Mouse (Mus musculus) activated CD4-positive, CD25-positive, alpha-beta regulatory T cell, adult 4 months (primary cell): ENCODE measurements around the gene Card11. TPM values are rescaled to one million over a fixed set of nuclear protein-coding genes. Genes with fewer than 3 reads are reported as not detected.
A peak's percentile ranks its signal among the peaks of the same experiment; 100 is the strongest.

Source experiments
- ATAC-seq: one replicate; pipeline ENCODE4 v1.8.0; 2017
- polyA plus RNA-seq, 2 experiments: library from polyadenylated mRNA; unstranded; fragments of 100-300 nt; shearing (Covaris generic); gene quantifications; one replicate each; pipeline ENCODE4 v1.2.1; 2017

Card11 gene
- polyA plus RNA-seq, 2 experiments from 2014 or later: 35.9 to 55.7 TPM

- ATAC-seq: no peak
Measured at GRCm38 (mm10) chr5:140847300-140847729, 153.1 kb downstream of the Card11 start.

- ATAC-seq: no peak
Measured at GRCm38 (mm10) chr5:140841942-140842341, 158.4 kb downstream of the Card11 start.

- ATAC-seq: no peak
Measured at GRCm38 (mm10) chr5:140831064-140831431, 169.3 kb downstream of the Card11 start.

GRCm38 (mm10) chr5:140830314-140831063, 169.9 kb downstream of the Card11 start, which contains the start of gene Gna12:
Gene Gna12, minus strand, starts transcription at chr5:140830431.
- ATAC-seq: peak; percentile 98

DNA sequence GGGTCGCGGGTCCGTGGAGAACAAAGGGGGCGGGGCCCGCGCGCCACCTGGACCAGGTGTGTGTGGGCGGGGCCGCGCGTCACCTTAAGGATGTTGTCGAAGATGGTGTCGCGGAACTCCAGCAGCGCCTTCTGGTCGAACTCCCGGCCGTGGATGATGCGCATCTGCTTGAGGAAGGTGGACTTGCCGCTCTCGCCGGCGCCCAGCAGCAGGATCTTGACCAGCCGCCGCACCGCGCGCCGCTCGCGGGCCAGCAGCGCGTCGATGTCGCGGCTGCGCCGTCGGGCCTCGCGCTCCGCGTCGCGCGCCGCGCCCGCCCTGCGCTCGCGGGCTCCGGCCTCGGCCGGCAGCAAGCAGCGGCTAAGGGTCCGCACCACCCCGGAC, 170.5 kb downstream of the Card11 start:
- no peak for ATAC-seq

DNA sequence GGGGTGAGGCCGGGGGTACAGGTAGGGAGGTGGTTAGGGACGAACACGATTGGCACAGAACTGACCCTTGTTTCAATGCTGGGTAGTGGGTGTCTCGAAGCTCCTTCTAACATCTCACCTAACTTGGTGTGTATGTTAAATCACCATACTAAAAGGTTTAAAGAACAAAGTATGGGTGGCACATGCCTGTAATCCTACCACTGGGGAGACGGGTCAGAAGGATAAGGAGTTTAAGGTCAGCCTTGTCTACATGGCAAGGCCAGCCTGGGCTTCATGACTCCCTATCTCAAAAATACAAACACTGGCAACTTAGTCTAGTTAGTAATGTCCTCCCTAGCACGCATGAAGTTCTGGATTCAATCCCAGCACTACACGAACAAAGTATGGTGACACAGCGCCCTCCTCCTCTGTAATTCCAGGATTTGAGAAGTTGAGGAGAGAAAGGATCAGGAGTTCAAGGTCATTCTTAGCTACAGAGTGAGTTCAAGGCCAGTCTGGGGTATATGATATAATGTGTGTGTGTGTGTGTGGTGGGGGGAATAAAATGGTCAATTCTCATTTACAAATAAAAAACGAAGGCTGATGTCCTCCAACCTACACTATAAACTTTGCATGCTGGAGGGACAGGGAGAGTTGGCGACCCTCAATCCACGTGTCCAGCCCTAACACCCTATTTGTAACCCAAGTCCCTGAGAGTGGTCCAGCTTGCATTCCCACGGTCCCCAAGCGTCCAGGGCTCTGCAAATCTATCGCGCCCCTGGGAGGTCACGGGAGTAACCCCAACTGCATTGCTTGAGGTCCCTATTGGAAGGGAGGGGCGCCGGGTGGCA, 171.1 kb downstream of the Card11 start:
- no peak for ATAC-seq

- no peak for ATAC-seq
Measured at GRCm38 (mm10) chr5:140828363-140828762, 172.0 kb downstream of the Card11 start.

DNA sequence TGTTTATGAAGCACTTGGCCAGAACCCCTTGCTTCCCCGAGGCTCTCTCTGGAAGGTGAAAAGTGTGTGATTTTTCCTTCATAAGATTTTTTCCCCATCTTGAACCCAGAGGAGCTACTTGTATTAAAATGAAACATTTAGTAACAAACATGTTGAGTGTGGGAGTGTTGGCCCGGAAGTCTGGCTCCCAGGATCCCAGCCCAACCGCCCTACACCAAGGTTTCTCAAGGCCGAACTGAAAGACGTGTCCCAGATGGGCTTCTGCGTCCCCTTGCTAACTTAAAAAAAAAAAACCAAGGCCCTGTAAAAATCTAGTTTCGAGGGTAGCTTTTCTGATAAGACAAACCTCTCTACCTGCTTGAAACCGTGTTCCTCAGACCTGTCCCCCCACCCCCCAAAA, 172.5 kb downstream of the Card11 start:
- ATAC-seq: no peak

- ATAC-seq: no peak
Measured at GRCm38 (mm10) chr5:140827413-140827812, 173.0 kb downstream of the Card11 start.

- ATAC-seq: no peak
Measured at GRCm38 (mm10) chr5:140826796-140827195, 173.6 kb downstream of the Card11 start.

- no peak for ATAC-seq
Measured at GRCm38 (mm10) chr5:140826118-140826517, 174.3 kb downstream of the Card11 start.

- ATAC-seq: no peak
Measured at GRCm38 (mm10) chr5:140824126-140824525, 176.3 kb downstream of the Card11 start.

DNA sequence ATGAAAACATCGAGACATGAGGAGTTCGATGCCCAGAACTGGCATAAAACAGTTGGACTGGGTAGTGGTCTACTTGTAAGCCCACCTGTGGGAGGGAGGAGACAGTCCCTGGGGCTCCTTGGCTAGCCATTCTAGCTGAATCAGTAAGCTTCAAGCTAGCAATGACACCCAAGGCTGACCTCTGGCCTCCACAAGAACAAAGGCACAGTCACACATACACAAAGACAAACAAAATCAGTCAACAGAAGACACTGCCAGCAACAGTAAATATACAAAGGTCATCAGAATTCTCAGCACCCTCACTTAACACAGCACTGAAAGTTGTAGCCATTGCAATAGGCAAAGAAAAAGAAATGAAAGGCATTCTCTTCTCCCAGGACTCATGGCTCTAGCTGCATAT, 177.0 kb downstream of the Card11 start:
- ATAC-seq: no peak

Other genes with a start within 250 kb of the Card11 start
- gene Gna12, start 170.2 kb downstream of the Card11 start, polyA plus RNA-seq: 1 to 10 TPM; 3.9 to 4.6 TPM
- gene Sdk1, start 240.9 kb upstream of the Card11 start, polyA plus RNA-seq: under 1 TPM in 1 of 2 experiments, not detected in 1; 0.19 TPM